Mouse (Mus musculus): ENCODE results near the gene Iqschfp. TPM values are rescaled to one million over a fixed set of nuclear protein-coding genes. Genes with fewer than 3 reads are reported as not detected.

Gene Iqschfp
- polyA plus RNA-seq, 1 experiment = not detected

- 89% methylated on average over 12 of the region's 12 CpGs for WGBS
- no peak for TF ChIP-seq CTCF (IDR thresholded peaks at IDR 0.05; ENCODE audit: borderline replicate concordance, control insufficient read depth, extremely low read depth, insufficient read depth, low read length, poor library complexity)
- no peak for TF ChIP-seq POLR2A (IDR thresholded peaks at IDR 0.05; ENCODE audit: control insufficient read depth, extremely low read depth, insufficient read depth, low read length, poor library complexity)
- no peaks in the 10 kb centered on the region for H3K36me3 ChIP-seq (ENCODE audit: control insufficient read depth, insufficient read depth, low read length)
- DNase-seq = no peak
- H3K4me1 ChIP-seq (replicated peaks; ENCODE audit: control insufficient read depth, insufficient read depth, low read length) = peaks cover 24% of the 10 kb centered on the region
- H3K27ac ChIP-seq (ENCODE audit: control insufficient read depth, insufficient read depth, low read length) = peak overlapping the region; percentile 26
- no peak overlapping the region for H3K4me3 ChIP-seq (ENCODE audit: control insufficient read depth, insufficient read depth, low read length)
- H3K27me3 ChIP-seq (ENCODE audit: control insufficient read depth, insufficient read depth, low read length) = no peaks in the 10 kb centered on the region
Measured at GRCm38 (mm10) chr3:68675216-68675835, 783.3 kb downstream of the Iqschfp start.

Other genes starting within 250 kb of the Iqschfp start
- gene Iqcj, start within 50 bp of the Iqschfp start, polyA plus RNA-seq (2012; rRNA removed) = 0.05 TPM in 1 of 2 replicates, not detected in the other
- 2.5 and 3.2 TPM in 2 replicates for gene Schip1, start 172.6 kb downstream of the Iqschfp start, polyA plus RNA-seq (2012; rRNA removed)

Data from thymus, adult 2 months (tissue).